Mouse (Mus musculus) spleen, adult 2 months (tissue): Measurements from ENCODE around the gene Gm36245.

Experiments used
- CTCF ChIP-seq: fragments of 200-500 bp; IDR thresholded peaks from 2 replicates; pipeline ENCODE4 v1.5.1; 2011; ENCODE audit warnings: mild to moderate bottlenecking, inconsistent platforms; ENCODE audit not compliant: insufficient read depth, insufficient read length, insufficient replicate concordance; ENCODE audit errors: extremely low read depth
- POLR2A ChIP-seq: fragments of 200-500 bp; IDR thresholded peaks from 2 replicates; pipeline ENCODE4 v1.6.1; 2011; ENCODE audit warnings: low read depth, low read length, inconsistent platforms

- TF ChIP-seq CTCF (no peak), POLR2A (no peak)
Observed at GRCm38 (mm10) chr15:77598958-77599357, at the start of gene Gm36245.
